Mouse (Mus musculus): ENCODE measurements around the gene F5.

The F5 gene

DNA sequence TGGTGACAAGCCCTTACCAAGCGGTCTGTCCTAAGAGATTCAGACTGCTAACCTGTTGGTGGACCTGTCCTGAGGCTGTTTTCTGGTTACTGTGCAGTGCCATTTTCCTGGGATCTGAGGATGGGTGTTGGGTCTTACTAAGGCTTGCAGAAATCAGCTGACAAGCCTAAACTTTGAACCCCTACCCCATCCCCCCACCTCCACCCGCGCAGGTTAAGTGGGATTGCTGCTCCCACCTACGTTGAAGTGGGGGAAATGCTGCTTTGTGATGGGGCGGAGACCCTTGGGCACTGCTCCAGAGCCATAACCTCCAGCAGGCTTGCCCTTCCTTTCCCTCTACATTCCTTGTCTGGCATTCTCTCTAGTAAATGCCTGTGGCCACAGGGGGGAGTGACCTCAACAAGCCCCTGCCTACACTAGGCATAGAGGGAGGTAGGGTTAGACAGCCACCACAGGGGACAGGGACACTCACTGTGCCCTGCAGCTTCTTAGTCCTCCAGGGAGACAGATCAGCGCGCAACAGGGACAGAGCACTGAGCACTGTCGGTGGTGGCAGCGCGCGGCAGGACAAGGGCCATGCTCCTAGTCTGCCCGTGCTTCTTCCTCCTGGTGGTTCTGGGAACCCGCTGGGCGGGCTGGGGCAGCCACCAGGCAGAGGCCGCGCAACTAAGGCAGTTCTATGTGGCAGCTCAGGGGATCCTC, at the start of gene F5:
Gene F5, plus strand, starts transcription at position 452 of the 702 bp plus-strand sequence.
- peak; percentile 72 for DNase-seq (ENCODE audit: low read depth, low spot score)

DNA sequence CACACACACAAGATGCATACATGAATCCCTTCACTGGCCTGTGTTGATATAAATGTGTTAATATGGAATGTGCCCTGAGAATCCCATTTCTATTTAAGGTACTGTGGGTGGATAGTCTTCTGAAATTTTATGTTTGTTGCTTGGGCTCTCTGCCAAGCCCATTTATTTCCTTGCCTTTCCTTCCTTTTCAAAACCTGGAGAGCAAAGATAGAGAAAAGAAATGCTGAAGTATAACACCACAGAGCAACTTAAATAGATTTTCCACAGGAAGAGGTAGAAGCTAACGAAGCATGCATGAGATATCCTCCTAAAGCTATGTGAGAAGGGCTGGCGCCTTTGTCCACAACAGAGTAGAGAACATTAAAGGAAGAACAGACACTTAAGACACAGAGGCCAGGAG, 41.9 kb upstream of the F5 start:
- no peak for DNase-seq (ENCODE audit: low read depth, low spot score)

DNA sequence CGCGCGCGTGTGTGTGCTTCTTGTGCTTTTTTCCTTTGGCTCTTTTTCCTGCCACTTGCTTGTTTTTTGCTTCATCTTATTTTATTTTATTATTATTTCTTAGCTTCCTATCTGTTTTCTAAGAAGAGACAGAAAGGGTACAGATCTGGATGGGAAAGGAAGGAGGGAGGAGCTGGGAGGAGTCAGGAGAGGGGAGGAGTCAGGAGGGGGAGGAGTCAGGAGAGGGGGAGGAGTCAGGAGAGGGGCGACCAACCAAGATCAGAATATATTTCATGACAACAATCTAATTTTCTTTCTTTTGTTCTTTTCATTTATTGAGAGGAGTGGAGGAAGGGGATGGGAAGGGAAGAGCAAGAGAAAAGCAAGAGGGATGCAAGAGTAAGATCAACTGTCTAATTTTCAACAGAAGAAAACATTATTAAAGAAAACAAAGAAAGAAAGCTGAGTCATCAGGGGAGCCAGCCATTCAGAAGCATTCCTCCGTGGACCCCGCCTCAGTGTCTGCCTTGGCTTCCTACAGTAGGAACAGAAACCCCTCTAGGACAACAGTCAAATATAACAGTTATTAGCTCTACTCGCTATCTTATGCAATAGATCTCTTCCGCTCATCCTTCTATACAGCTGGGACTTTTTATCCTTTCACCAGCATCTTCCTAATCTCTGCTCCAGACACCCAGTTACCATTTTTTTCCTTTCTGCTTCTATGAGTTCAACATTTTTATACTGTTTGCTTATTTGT, 40.9 kb upstream of the F5 start:
- DNase-seq (ENCODE audit: low read depth, low spot score) = peak; percentile 44

DNA sequence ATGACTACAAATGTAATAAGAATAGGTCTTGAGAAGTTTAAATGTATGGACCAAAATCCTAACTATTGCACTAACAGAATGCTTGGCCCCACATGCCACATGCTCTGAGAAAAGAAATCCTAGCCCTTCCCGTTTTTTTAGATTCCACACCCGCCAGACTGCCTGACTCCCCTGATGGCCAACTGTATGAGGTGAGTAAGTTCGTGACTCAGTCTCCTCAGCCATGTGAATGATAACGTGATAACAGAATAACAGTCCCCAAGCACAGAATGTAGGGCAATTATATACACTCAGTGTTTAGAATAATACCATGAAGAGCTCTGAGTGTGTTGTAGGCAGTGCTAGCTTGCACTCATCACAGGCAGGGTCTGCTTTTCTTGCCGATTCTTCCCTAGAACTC, 37.4 kb upstream of the F5 start:
- no peak for DNase-seq (ENCODE audit: low read depth, low spot score)

DNA sequence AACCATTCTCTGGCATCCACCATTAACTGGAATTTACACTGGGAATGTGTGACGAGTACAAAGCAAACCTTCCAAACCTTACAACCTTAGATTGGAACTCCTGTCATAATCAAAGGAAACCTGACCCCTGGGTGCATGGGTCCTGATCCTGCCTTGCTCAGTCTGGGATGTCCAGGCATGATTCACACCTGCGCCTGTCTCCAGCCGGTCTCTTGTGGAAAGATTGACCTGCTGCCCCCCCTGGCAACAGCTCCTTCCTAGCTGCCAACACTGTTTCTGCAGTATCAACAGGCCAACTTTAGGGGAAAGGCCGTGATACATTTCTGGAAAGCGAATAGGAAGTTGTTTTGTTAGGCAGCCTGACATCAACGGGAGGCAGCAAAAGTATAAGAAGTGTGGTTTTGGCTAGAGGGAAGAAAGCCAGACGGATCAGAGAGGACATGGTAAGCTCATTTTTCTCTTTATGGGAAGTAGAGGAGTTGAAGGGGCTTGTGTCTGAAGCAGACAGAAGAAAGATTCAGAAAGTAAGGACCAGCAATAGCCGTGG, 36.6 kb upstream of the F5 start, which contains the start of gene Selp:
Gene Selp, plus strand, starts transcription at position 318 of the 547 bp plus-strand sequence.
- DNase-seq (ENCODE audit: low read depth, low spot score) = no peak

DNA sequence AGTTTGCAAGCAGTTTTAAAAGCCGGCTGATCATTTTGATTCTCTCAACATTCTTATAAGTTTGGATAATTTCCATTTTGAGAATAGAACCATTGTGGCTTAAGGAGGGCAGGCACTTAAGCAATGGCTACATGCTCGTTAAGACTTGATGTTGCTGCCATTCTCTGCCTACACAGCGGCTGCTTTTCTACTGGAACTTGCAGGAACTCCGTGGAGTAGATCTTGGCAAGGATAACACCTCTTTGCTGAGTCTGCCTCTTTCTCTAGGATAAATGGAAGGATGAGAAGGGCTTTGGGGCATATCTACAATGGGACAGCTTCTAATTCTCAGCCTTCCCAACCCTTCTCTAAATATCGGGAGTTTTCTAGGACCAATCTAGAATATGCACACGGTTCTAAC, 36.0 kb upstream of the F5 start:
- DNase-seq (ENCODE audit: low read depth, low spot score) = no peak

DNA sequence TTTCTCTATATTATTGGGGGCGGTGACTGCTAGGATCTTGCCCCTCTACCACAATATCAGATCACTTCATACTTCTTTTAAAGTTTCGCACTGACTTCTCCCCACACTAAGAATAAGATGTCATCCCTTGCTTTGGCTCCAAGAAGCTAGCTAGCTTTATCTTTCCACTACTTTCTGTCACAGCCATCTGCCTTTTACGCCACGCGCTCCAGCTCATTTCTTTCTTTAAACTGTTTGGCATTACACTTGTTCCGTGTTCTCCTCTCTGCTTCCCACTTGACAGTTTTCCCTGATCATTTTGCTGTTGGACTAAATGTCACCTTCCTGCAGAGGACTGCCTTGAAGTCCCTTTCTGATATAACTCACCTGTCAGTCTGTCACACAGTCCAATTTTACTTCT, 33.8 kb upstream of the F5 start:
- no peak for DNase-seq (ENCODE audit: low read depth, low spot score)

DNA sequence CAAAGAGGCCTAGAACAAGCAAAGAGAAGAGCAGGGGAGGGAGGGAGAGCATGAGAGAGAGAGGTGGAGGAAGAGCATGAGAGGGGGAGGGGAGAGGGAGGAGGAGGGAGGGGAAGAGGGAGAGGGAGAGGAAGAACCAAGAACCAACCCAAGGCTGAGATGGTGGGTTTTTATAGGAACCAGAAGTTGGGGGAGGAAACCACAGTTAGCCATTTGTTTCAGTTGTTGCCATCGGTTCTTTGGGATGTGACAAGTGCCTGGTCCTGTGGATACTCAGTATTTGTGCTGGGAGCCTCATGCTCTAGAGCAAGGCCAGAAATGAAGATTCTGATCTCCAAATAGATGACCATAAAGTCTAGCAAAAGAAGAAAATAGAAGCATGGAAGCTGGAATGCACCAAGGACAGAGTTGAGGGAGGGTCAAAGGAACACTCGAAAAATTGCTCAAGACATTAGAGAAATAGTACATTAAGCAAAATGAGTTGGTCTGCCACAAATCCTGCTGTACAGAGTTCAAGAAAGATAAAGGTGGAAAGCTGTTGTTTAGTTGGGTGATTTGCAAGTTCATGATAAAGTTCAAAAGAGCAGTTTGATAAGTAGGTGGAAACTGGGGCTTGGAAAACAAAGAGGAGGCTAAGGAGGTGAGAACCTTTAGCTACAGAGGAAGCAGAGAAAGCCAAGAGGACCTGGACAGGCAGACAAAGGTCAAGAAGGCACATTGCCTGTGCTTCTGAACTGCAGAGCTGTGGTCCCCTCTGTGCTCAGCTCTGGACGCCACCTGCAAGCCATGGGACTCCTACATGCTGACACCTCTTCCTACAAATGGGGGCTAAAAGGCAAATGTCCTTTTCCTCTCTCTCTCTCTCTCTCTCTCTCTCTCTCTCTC, 31.5 kb upstream of the F5 start:
- DNase-seq (ENCODE audit: low read depth, low spot score) = no peak

DNA sequence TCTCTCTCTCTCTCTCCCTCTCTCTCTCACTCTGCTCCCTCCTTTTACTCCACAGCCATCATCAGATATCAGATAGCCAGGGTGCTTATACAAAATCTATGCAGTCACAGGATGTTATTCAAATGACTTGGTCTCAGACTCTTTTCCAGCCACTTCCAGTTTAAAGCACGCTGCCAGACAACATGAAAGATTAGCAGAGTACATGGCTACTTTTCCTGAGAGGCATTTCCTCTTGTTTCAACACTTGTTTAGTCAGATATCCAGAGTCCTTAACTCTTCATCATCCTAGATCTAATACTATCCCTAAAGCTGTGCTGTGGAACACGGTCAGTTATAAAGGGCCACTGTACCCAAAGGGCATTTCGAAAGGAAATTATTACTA, 30.9 kb upstream of the F5 start:
- no peak for DNase-seq (ENCODE audit: low read depth, low spot score)

DNA sequence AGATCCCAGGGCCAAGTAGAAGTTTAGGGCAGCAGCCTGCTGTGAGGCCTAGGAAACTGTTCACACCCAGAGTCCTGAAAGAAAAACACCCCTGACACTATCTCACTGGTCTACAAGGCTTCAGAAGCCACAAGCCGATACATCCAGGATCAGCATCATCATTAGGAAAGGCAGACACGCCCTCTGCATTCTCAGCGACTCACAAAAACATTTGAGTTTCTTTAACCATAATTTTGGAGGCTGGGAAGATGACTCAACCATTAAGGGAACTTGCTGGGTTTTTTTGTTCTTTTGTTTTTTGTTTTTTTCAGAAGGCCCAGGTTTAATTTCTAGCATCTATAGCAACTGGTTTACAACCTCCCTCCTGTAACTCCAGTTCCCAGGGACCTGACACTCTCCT, 27.8 kb upstream of the F5 start:
- DNase-seq (ENCODE audit: low read depth, low spot score) = no peak

DNA sequence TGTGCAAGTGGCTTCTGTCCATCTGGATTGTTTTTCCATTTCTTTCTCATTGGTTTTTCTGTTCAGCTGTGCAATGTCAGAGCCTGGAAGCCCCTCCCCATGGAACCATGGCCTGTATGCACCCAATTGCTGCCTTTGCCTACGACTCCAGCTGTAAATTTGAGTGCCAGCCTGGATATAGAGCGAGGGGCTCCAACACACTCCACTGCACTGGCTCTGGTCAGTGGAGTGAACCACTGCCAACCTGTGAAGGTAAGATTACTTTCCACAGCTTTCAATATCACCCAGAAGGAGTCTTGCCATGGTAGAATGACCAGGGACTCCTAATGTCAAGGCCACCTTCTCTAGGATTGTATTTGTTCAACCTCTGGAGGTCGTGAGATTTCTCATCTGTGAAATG, 21.6 kb upstream of the F5 start:
- DNase-seq (ENCODE audit: low read depth, low spot score) = no peak

DNA sequence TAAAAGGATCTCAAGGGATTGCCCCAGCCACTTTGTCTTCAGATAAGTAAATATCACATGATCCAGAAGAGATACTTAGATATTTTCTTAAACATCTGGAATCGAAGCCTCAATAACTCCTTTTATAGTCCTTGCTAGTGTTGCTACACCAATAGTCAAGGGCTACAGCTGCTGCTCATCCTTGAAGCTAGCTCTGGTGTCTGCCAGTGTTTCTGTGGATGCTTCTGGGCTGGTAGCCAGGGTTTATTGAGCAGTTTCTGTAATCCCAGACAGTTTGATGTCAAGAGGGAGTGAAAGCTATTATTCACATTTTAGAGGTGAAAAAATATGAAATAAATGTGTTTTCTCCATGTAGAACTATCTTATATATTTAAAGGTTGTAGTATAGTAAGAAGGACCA, 19.0 kb upstream of the F5 start:
- no peak for DNase-seq (ENCODE audit: low read depth, low spot score)

DNA sequence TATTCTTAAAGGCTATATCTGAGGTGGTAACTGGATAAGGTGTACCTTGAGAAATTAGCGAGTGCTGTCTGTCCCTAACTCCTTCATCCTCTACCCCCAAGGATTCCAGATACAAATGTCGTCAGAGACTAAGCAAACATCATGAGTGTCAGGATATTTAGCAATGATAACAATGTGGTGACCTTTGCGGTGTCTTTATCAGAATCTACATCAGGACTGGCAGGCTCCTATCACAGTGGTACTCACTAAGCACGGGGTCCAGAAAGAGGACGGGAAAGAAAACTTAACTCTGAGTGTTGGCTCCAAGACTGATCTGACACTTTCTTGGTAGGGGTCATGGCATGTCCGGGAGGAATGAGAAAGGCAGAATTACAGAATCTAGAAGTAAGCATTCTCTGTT, 17.5 kb upstream of the F5 start:
- DNase-seq (ENCODE audit: low read depth, low spot score) = no peak

DNA sequence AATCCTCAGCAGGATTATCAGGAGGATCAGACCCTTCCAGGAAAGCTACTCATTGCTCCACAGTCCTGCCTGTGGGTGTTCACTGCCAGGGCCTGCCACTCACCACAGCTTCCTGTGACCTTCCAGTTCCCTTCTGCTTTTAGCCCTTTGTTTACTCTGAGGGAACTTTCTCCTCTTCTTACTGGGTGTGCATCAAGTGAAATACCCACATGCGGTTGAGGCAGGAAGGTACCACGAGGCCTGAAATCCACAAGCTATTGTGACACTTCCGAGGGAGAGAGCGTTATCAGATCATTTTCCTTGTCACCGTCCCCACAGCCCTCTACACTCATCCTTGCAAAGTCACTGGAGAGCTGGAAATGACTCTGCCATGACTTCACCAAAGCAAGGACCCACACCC, 16.3 kb upstream of the F5 start:
- no peak for DNase-seq (ENCODE audit: low read depth, low spot score)

DNA sequence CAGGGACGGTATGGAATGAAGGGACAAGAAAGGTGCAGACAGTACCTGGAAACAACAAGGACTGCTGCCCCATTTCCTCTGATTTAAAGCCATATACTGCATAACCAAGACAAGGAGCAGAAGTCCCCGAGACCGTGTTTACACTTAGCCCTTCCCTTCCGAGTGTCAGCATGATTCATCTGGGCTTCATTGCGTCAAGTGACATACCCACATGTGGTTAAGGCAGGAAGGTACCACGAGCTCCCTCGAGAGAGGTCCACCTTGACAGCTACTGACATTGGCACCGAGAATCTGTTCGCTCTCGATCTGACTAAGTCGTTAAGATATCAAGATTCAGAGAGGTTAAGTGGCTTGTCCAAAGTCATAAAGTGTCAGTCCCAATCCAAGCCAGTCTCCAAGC, 15.7 kb upstream of the F5 start:
- no peak for DNase-seq (ENCODE audit: low read depth, low spot score)

DNA sequence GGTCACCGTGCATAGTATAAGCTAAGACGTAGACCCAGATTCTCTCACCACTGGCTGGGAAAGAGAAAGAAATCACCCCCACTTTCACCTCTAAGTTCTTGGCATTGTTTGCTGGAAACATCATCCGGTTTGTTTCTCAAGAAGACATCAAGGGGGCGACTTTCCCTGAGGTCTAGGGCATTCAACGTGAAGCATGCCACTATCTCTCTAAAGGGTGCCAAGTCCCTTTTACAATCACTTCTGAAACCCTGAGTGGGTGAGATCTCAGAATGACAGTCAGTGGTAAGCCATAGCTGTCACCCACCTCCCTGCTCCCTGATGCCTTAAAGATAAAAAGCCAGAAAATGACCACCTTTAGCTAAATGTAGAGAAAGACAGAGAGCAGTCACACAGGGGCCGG, 15.0 kb upstream of the F5 start:
- no peak for DNase-seq (ENCODE audit: low read depth, low spot score)

DNA sequence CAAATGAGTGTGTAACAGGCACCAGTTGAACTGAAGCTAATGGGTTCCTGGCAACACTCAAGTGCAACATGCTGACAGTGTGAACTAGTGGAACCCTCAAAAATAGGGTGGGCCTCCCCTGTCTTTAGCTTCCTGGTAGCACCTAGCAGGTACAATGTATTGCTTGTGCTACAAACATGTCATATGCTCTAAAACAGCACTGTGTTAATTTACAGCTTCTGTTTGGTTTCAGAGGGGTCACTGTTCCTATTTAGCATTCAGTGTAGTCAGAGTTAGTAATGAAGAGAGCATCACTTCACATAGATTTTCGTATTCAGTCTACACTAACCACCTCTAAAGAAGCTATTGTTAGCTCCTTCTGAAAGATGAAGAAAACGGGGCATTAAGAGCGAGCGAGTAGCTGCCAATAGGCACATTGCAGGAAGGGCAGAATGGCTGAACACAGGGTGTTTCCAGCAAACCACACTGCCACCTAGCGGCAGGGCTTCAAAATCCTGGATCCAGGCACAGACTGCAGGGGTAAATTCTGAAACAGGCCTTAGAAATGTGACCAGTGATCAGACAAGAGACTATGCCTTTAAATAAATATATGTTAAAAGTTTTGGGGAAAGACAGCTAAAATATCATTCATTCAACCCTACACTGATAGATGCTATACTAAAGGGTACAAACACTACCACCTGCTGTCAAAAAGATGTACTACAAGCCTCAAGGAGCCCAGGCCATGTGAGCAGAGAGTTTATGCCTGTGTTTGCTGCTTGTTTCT, 13.1 kb upstream of the F5 start:
- peak; percentile 70 for DNase-seq (ENCODE audit: low read depth, low spot score)

DNA sequence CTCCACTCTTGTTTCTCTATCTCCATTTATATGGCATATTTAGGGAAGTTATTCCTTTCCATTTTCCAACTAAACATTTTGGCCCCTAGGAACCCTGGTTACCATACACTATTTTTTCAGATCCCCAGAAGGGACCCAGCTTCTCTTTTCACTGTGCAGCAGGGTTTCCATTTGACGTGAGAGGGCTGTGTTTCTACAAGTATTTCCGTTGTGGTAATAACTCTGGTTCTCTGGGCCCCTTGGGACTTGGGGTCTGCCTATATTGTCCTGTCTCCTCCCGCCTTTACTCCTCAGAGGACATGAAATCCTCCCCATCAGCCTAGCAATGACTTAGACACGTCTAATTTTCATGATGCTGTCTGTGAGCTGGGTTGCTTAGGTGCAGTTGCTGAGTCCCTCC, 12.2 kb upstream of the F5 start:
- DNase-seq (ENCODE audit: low read depth, low spot score) = no peak

DNA sequence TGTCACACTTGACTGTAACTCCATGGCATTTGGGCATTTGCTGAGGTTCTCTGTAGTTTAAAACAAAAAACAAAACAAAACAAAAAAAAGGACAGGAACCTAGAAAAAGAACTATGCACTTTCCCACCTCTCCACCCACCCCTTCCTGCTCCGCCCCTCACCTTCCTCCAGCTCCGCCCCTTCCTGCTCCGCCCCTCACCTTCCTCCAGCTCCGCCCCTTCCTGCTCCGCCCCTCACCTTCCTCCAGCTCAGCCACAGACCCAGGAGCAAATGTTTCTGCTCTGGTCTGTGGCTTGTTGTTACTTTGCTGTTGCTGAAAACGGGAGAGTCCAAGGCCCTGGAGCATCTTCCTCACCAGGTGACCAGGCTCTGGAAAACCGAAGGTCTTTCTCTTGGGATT, 2.6 kb upstream of the F5 start:
- no peak for DNase-seq (ENCODE audit: low read depth, low spot score)

DNA sequence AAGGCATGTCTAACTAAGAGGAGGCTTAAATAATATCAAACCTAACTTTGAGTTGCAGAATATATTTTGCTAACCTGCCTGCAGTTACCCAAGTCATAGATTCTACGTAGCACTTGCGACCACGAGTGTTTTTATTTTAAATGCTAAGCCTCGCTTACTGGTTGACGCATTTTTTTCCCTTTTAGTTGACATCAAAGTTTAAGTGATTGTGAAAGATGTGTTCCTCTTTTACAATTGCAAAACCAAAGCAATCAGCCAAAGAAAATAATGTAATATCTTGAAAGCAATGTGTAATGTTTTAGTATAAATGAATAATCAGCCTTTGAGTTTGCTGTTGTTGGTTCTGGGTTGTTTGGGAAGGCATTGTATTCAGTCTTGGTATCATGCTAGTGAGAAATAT, 1.2 kb downstream of the F5 start:
- DNase-seq (ENCODE audit: low read depth, low spot score) = no peak

DNA sequence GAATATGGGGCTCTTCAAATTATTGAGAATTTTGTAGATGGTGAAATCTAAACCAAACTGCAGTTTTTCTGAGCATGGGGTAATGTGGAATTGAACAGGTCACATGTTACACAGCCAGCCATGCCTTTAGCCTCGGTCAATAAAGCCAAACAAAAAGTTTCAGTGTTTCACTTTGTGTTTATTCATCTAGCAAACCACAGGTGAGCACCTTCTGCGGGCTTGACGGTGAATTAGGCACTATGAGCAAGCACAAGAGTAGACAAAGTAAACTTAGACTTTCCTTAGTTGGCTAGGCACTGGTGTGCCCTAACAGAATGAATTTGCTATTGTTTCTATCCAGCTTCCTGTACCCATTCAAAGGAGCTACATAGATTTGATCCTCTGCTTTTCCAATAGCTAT, 3.3 kb downstream of the F5 start:
- no peak for DNase-seq (ENCODE audit: low read depth, low spot score)
